Mouse (Mus musculus): ENCODE results near the gene Sugp2. TPM values are rescaled to one million over a fixed set of nuclear protein-coding genes. Genes with fewer than 3 reads are reported as not detected.

Gene Sugp2
- total and polyA plus RNA-seq, 3 experiments, result 10.0 to 23.6 (median 20.1) TPM

- 0 out of 2 replicates have a peak, but pooled peaks have one; percentile 13 for TF ChIP-seq ETS1 (conservative IDR thresholded peaks at IDR 0.05; ENCODE audit: low read depth, low read length)
- TF ChIP-seq CHD1 (IDR thresholded peaks at IDR 0.05; ENCODE audit: low read depth, low read length), result no peak
Observed at GRCm38 (mm10) chr8:70212112-70213055, 21.6 kb upstream of the Sugp2 start, which contains the start of gene Slc25a42 (continued).

GRCm38 (mm10) chr8:70214411-70214810 lies 19.6 kb upstream of the Sugp2 start:
- in situ Hi-C loops (cut with MboI; ENCODE audit: low pct_ligation_motif_present, low pct_unique_long_range_greater_than_20kb, low sequenced_read_pairs) (loop anchor here (5.0 kb wide), 1 partner anchor 42 kb away; the partner anchor contains the start of gene Tmem161a), dilution Hi-C loops (cut with MboI; ENCODE audit: extremely low pct_ligation_motif_present, extremely low pct_unique_long_range_greater_than_20kb, low sequenced_read_pairs) (no loop called here)
- H3K4me1 ChIP-seq (ENCODE audit: control insufficient read depth in 1 of 2, insufficient read depth in 2 of 2), result peaks cover 18 to 49% of the 10 kb centered on the region in 2 experiments
- H3K79me2 ChIP-seq (replicated peaks; ENCODE audit: control insufficient read depth, extremely low read depth, insufficient read depth, poor library complexity, severe bottlenecking), result no peaks in the 10 kb centered on the region
- no peaks in the 10 kb centered on the region for H3K36me3 ChIP-seq (replicated peaks in 1 of 2; ENCODE audit: control insufficient read depth in 1 of 2, insufficient read depth in 1 of 2, low read length in 1 of 2)
- no peak overlapping the region for H3K4me3 ChIP-seq (replicated peaks in 1 of 3; ENCODE audit: low read depth in 2 of 3, low read length in 2 of 3, poor library complexity in 1 of 3)
- no peak overlapping the region for H3K9ac ChIP-seq (ENCODE audit: insufficient read depth, low read depth)
- peak; percentile 28 for DNase-seq (ENCODE audit: extremely low read depth)
- H3K27ac ChIP-seq (ENCODE audit: insufficient read depth, low read depth), result peak overlapping the region; percentile 19; the same call in 1 of the 2 replicates
- no peak overlapping the region for H3K4me2 ChIP-seq (ENCODE audit: insufficient read depth, low read depth, poor library complexity, severe bottlenecking)
- H3K27me3 ChIP-seq (replicated peaks), result no peaks in the 10 kb centered on the region
- no peaks in the 10 kb centered on the region for H3K9me3 ChIP-seq (replicated peaks; ENCODE audit: low read length)
- TF ChIP-seq ZMIZ1 (IDR thresholded peaks at IDR 0.05; ENCODE audit: low read depth, low read length) (no peak), IRF4 (IDR thresholded peaks at IDR 0.05; ENCODE audit: low read depth, low read length) (no peak), TCF12 (IDR thresholded peaks at IDR 0.05; ENCODE audit: low read depth, low read length) (no peak), NELFE (IDR thresholded peaks at IDR 0.05; ENCODE audit: low read depth, low read length) (no peak), RAD21 (IDR thresholded peaks at IDR 0.05; ENCODE audit: low read depth, low read length) (no peak), MYC (IDR thresholded peaks at IDR 0.05; ENCODE audit: low read depth, low read length) (no peak), JUN (IDR thresholded peaks at IDR 0.05; ENCODE audit: insufficient read depth, low read depth, low read length) (no peak), ELF1 (IDR thresholded peaks at IDR 0.05; ENCODE audit: low read depth, low read length) (no peak), TBP (conservative IDR thresholded peaks at IDR 0.05; ENCODE audit: low read depth, low read length) (no peak), CHD1 (IDR thresholded peaks at IDR 0.05; ENCODE audit: low read depth, low read length) (no peak)

GRCm38 (mm10) chr8:70215092-70215491 lies 18.9 kb upstream of the Sugp2 start:
- Histone ChIP-seq H3K9me3 (replicated peaks; ENCODE audit: low read length) (no peaks in the 10 kb centered on the region), H3K4me2 (ENCODE audit: insufficient read depth, low read depth, poor library complexity, severe bottlenecking) (no peak overlapping the region), H3K27me3 (replicated peaks) (no peaks in the 10 kb centered on the region), H3K4me1 (ENCODE audit: control insufficient read depth in 1 of 2, insufficient read depth in 2 of 2) (peaks cover 18 to 48% of the 10 kb centered on the region in 2 experiments), H3K4me3 (replicated peaks in 1 of 3; ENCODE audit: low read depth in 2 of 3, low read length in 2 of 3, poor library complexity in 1 of 3) (no peak overlapping the region), H3K9ac (ENCODE audit: insufficient read depth, low read depth) (no peak overlapping the region), H3K27ac (ENCODE audit: insufficient read depth, low read depth) (no peak overlapping the region), H3K36me3 (replicated peaks in 1 of 2; ENCODE audit: control insufficient read depth in 1 of 2, insufficient read depth in 1 of 2, low read length in 1 of 2) (peaks cover 0 to 2% of the 10 kb centered on the region in 2 experiments), H3K79me2 (replicated peaks; ENCODE audit: control insufficient read depth, extremely low read depth, insufficient read depth, poor library complexity, severe bottlenecking) (no peaks in the 10 kb centered on the region)
- in situ Hi-C loops (cut with MboI; ENCODE audit: low pct_ligation_motif_present, low pct_unique_long_range_greater_than_20kb, low sequenced_read_pairs) (no loop called here), dilution Hi-C loops (cut with MboI; ENCODE audit: extremely low pct_ligation_motif_present, extremely low pct_unique_long_range_greater_than_20kb, low sequenced_read_pairs) (no loop called here)
- DNase-seq (ENCODE audit: extremely low read depth), result no peak
- no peak for TF ChIP-seq BHLHE40 (IDR thresholded peaks at IDR 0.05; ENCODE audit: low read depth, low read length)
- TF ChIP-seq ZNF384 (IDR thresholded peaks at IDR 0.05; ENCODE audit: low read depth, low read length), result no peak
- no peak for TF ChIP-seq ZC3H11A (IDR thresholded peaks at IDR 0.05; ENCODE audit: low read depth, low read length)
- TF ChIP-seq NELFE (IDR thresholded peaks at IDR 0.05; ENCODE audit: low read depth, low read length), result no peak
- no peak for TF ChIP-seq MAZ (IDR thresholded peaks at IDR 0.05; ENCODE audit: low read depth, low read length)
- no peak for TF ChIP-seq ELF1 (IDR thresholded peaks at IDR 0.05; ENCODE audit: low read depth, low read length)
- no peak for TF ChIP-seq POLR2AphosphoS2 (IDR thresholded peaks at IDR 0.05; ENCODE audit: low read depth, low read length)
- no peak for TF ChIP-seq MXI1 (IDR thresholded peaks at IDR 0.05; ENCODE audit: low read depth, low read length)
- TF ChIP-seq HCFC1 (IDR thresholded peaks at IDR 0.05; ENCODE audit: low read depth, low read length), result no peak
- TF ChIP-seq RAD21 (IDR thresholded peaks at IDR 0.05; ENCODE audit: low read depth, low read length), result no peak
- no peak for TF ChIP-seq SMC3 (IDR thresholded peaks at IDR 0.05; ENCODE audit: low read depth, low read length)
- TF ChIP-seq MAX (IDR thresholded peaks at IDR 0.05; ENCODE audit: low read length), result no peak
- TF ChIP-seq JUN (IDR thresholded peaks at IDR 0.05; ENCODE audit: insufficient read depth, low read depth, low read length), result no peak
- TF ChIP-seq UBTF (IDR thresholded peaks at IDR 0.05; ENCODE audit: low read depth, low read length), result no peak
- no peak for TF ChIP-seq ZKSCAN1 (IDR thresholded peaks at IDR 0.05; ENCODE audit: borderline replicate concordance, low read depth, low read length)
- no peak for TF ChIP-seq PAX5 (IDR thresholded peaks at IDR 0.05; ENCODE audit: low read length)
- no peak for TF ChIP-seq MAFK (IDR thresholded peaks at IDR 0.05; ENCODE audit: insufficient replicate concordance, low read length)
- no peak for TF ChIP-seq ETS1 (conservative IDR thresholded peaks at IDR 0.05; ENCODE audit: low read depth, low read length)
- TF ChIP-seq TCF12 (IDR thresholded peaks at IDR 0.05; ENCODE audit: low read depth, low read length), result no peak

All from CH12.LX (cell line).